Mouse (Mus musculus) stomach, postnatal 0 days (tissue): Measurements from ENCODE around the gene Rragb.
A peak's percentile ranks its signal among the peaks of the same experiment; 100 is the strongest.
"Not testable (repeated sequence)": the region's sequence is repeated elsewhere in the genome, so short reads cannot be mapped to it uniquely, and the experiment has no call there.

Source experiments
- CTCF ChIP-seq: IDR thresholded peaks from 2 replicates; pipeline ENCODE4 v1.5.1; 2016; ENCODE audit warnings: antibody characterized with exemption, low read depth, mild to moderate bottlenecking, moderate library complexity
- EP300 ChIP-seq: optimal IDR thresholded peaks from 2 replicates; pipeline ENCODE3; 2016; ENCODE audit warnings: antibody characterized with exemption

DNA sequence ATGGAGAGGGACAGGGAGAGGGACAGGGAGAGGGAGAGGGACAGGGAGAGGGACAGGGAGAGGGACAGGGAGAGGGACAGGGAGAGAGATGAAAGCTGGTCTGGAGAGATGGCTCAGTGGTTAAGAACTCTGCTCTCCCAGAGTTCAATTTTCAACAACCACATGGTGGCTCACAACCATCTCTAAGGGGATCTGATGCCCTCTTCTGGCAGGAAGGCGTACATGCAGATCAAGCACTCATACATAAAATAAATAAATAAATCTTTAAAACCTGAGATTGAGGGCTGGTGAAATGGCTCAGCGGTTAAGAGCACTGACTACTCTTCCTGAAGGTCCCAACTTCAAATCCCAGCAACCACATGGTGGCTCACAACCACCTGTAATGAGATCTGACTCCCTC, 59.4 kb downstream of the Rragb start:
- TF ChIP-seq CTCF = peak; percentile 54
- TF ChIP-seq EP300 = not testable (repeated sequence)
